Mouse (Mus musculus): ENCODE results near the gene Tefm.
"Not testable (repeated sequence)": the region's sequence is repeated elsewhere in the genome, so short reads cannot be mapped to it uniquely, and the experiment has no call there.

- TF ChIP-seq POLR2A (IDR thresholded peaks at IDR 0.05; ENCODE audit: low read depth, low read length); CTCF (conservative IDR thresholded peaks at IDR 0.05; ENCODE audit: insufficient read depth, insufficient read length, low read depth, low read length): not testable (repeated sequence)
These were observed 43.5 kb upstream of the Tefm start for GRCm38 (mm10) chr11:80185441-80185976.

Measured in kidney, adult 2 months (tissue).